ENCODE assay signal across 22 mouse cellular contexts in genomic region chr6:50192169-50192568, GRCm38 (mm10).
DNase-seq lines count a peak whose midpoint lies in the region; ATAC-seq and TF ChIP-seq lines count a peak whose summit lies in the region.
"Had no signal": no experiment of that assay in that cellular context is flagged by ENCODE, and none has a peak within 500 bp of the region (broad histone marks: within the 10 kb centered on the region; RNA-seq: fewer than 3 reads in every experiment).

No protein-coding gene starts in this region.

- no peak overlapping the region for H3K9ac ChIP-seq in liver, embryonic 16.5 days (ENCODE audit: low read depth, low read length)
- no peak overlapping the region for H3K9ac ChIP-seq in liver, embryonic 12.5 days
- H3K9ac ChIP-seq: embryonic facial prominence, embryonic 13.5 days; embryonic facial prominence, embryonic 15.5 days; forebrain, embryonic 12.5 days had no signal

- no peak overlapping the region for H3K4me3 ChIP-seq in kidney, adult 2 months (ENCODE audit: insufficient read depth, low read depth, low read length)
- no peak overlapping the region for H3K4me3 ChIP-seq in liver, embryonic 16.5 days (ENCODE audit: low read depth, low read length)
- H3K4me3 ChIP-seq in liver, embryonic 12.5 days: no peak overlapping the region
- H3K4me3 ChIP-seq: embryonic facial prominence, embryonic 13.5 days; embryonic facial prominence, embryonic 15.5 days; erythroblast, embryonic 14.5 days; forebrain, embryonic 10.5 days; forebrain, embryonic 12.5 days had no signal

- H3K4me1 ChIP-seq in kidney, adult 2 months (ENCODE audit: control insufficient read depth, insufficient read depth, low read length): peaks cover 10% of the 10 kb centered on the region; the same call in 1 of the 2 replicates
- H3K4me1 ChIP-seq in liver, embryonic 16.5 days (ENCODE audit: control insufficient read depth, low read depth, low read length): peaks cover 2% of the 10 kb centered on the region
- H3K4me1 ChIP-seq in liver, embryonic 12.5 days: no peaks in the 10 kb centered on the region
- H3K4me1 ChIP-seq: embryonic facial prominence, embryonic 15.5 days; forebrain, embryonic 10.5 days; forebrain, embryonic 12.5 days had no signal

- 76% methylated on average over 1 of the region's 1 CpGs for WGBS in kidney, adult 2 months
- WGBS in liver, embryonic 16.5 days (ENCODE audit: insufficient replicate concordance): 53% methylated on average over 1 of the region's 1 CpGs
- 63% methylated on average over 1 of the region's 1 CpGs for WGBS in liver, embryonic 12.5 days (ENCODE audit: insufficient replicate concordance)

- no peak overlapping the region for H3K4me2 ChIP-seq in liver, embryonic 16.5 days (ENCODE audit: low read depth, low read length)
- H3K4me2 ChIP-seq in liver, embryonic 12.5 days: no peak overlapping the region
- H3K4me2 ChIP-seq: embryonic facial prominence, embryonic 13.5 days; embryonic facial prominence, embryonic 15.5 days; forebrain, embryonic 12.5 days had no signal

- H3K9me3 ChIP-seq in liver, embryonic 16.5 days (replicated peaks; ENCODE audit: control insufficient read depth, low read length): no peaks in the 10 kb centered on the region
- H3K9me3 ChIP-seq in liver, embryonic 12.5 days (replicated peaks): no peaks in the 10 kb centered on the region
- H3K9me3 ChIP-seq: embryonic facial prominence, embryonic 13.5 days; embryonic facial prominence, embryonic 15.5 days; forebrain, embryonic 10.5 days; forebrain, embryonic 12.5 days had no signal

- H3K27ac ChIP-seq in kidney, adult 2 months (ENCODE audit: insufficient read depth, low read depth, low read length): peak overlapping the region; percentile 60; the same call in 1 of the 2 replicates
- no peak overlapping the region; the same call in 1 of the 2 replicates for H3K27ac ChIP-seq in liver, embryonic 16.5 days (ENCODE audit: low read length)
- H3K27ac ChIP-seq in liver, embryonic 12.5 days: no peak overlapping the region
- H3K27ac ChIP-seq: embryonic facial prominence, embryonic 13.5 days; embryonic facial prominence, embryonic 15.5 days; forebrain, embryonic 10.5 days; forebrain, embryonic 12.5 days had no signal

- peak; percentile 63; the same call in 1 of the 2 replicates for ATAC-seq in liver, embryonic 16.5 days (ENCODE audit: low read depth)
- ATAC-seq in liver, embryonic 12.5 days: no peak
- ATAC-seq: forebrain, embryonic 14.5 days; forebrain, embryonic 16.5 days had no signal

- TF ChIP-seq POLR2A in kidney, adult 2 months (IDR thresholded peaks at IDR 0.05; ENCODE audit: low read depth, low read length): no peak

- H3K36me3 ChIP-seq in kidney, adult 2 months (ENCODE audit: control insufficient read depth, insufficient read depth, low read length): peaks cover 2% of the 10 kb centered on the region; the same call in 1 of the 2 replicates
- peaks cover 3% of the 10 kb centered on the region; the same call in 1 of the 2 replicates for H3K36me3 ChIP-seq in liver, embryonic 16.5 days (ENCODE audit: control insufficient read depth, insufficient read depth)
- peaks cover 24% of the 10 kb centered on the region for H3K36me3 ChIP-seq in liver, embryonic 12.5 days
- H3K36me3 ChIP-seq: embryonic facial prominence, embryonic 15.5 days had no signal

- no peaks in the 10 kb centered on the region for H3K27me3 ChIP-seq in kidney, adult 2 months (replicated peaks; ENCODE audit: control insufficient read depth, insufficient read depth, low read length)
- H3K27me3 ChIP-seq in liver, embryonic 16.5 days (ENCODE audit: control insufficient read depth, insufficient read depth, low read depth, low read length): no peaks in the 10 kb centered on the region
- H3K27me3 ChIP-seq in liver, embryonic 12.5 days (replicated peaks): no peaks in the 10 kb centered on the region
- H3K27me3 ChIP-seq: embryonic facial prominence, embryonic 13.5 days; embryonic facial prominence, embryonic 15.5 days; forebrain, embryonic 12.5 days had no signal

- TF ChIP-seq CTCF in kidney, adult 2 months (conservative IDR thresholded peaks at IDR 0.05; ENCODE audit: insufficient read depth, insufficient read length, low read depth, low read length): no peak

- peak; percentile 23 for DNase-seq in kidney, adult 2 months
- DNase-seq in kidney, postnatal 36 days: no peak
- peak; percentile 10 for DNase-seq in A20 (ENCODE audit: low read depth, low spot score)
- DNase-seq: adrenal gland, adult 2 months; adrenal gland, postnatal 10 days; adrenal gland, postnatal 25 days; cerebellum, adult 11 months; cerebellum, adult 18-20 months; cerebellum, adult 8-10 months; cerebellum, adult 9-11 months; cerebellum, postnatal 14 days; cerebellum, postnatal 36 days; embryo, embryonic 11 days had no signal

Comparison
In these comparisons a context has a peak if more than half of its experiments do, and no peak if none do; other contexts are left out.
1. DNase-seq: peak in kidney, adult 2 months (single experiment) and A20 (single experiment); none in kidney, postnatal 36 days (0 of 2).